Mouse (Mus musculus) mature B cell (primary cell): Measurements from ENCODE around the gene Tbxas1.

ENCODE experiments used
- in situ Hi-C: fragments of 300-500 bp; cut with MboI; formaldehyde crosslinking; loops from 2 replicates; pipeline ENCODE4 v1.14.3; 2019

The Tbxas1 gene

DNA sequence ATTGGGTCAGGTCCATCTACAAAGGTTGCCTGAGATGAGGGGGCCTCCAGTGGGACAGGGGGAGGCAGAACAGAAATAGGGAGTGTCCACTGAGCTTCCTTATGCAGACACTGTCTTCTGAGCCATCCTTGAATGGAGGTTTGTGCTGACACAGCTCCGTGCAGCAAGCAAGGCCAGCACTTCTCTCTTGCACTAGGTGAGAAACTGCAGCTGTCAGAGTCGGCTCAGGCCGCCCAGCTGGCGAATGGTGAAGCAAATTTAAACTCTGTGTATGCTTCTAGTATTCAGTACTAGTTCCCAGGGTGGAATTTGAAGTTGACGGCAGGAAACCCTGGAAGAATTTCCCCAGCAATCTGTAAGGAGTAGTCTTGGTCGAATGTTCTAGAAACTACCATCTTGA is 175.6 kb downstream of the Tbxas1 start:
- in situ Hi-C loops = no loop called here

DNA sequence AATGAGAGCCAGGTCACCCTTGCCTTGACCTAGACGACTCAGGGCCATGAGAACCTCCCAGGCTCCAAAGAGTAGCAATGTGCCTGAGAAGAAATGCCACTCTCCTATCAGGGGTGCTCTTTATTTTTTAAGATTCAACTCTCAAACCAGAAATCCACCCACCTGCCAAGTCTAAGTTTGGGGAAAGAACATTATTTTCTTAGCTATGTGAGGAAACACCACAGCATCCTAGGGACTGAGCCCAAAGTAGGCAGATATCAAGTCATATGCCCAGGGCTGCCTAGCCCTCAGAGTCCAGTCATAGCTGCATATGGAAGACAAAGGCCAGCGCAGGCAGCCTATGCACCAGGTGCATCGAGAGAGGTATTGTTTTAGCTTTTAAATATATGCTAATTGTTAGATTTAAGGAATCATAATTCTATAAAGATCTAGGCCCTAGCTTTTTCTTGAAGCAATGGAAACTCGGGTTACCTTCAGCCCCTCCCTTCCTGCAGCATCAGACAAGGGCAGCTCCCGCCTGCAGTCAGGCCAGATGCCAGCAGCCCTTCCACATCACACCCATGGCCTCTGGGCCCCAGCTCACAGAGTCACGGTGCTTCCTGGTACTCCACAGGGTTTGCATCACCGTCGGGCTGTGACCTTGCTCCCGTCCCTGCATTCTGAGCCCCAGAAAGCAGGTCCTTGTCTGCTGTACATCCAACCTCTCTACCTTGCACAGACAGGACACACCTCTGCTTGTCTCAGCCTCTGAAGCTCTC is 176.8 kb downstream of the Tbxas1 start:
- in situ Hi-C loops = no loop called here

- in situ Hi-C loops = no loop called here
Observed at GRCm38 (mm10) chr6:39052636-39053035, 177.4 kb downstream of the Tbxas1 start.

DNA sequence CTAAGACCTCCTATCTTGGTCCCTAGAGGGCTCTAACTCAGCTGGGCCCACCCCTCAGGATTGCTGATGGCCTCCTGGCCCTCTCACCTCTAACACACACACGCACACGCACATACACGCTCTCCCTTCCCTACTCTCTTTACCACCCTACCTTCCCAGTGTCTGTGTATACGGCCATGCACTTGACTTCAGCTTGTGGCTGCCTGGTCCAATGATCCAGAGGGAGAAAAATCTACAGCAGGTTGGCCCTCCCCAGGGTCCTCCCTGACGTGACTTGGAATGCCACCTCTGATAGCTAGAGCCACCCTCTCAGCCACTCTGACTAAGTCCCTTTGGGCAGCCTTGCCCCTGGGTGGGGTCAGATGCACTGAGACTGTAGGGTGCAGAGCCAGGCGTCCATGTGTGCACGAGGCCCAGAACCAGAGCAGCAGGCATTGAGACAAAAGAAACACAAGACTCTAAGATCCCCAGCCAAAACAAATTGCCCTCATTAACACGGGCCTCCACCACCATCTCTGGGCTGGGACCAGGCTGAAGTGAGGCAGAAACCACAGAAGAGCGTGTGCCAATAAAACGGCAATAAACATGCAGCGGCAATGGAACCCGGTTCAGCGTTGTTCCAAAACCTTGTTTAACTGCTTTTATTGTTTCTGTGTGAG is 179.1 kb downstream of the Tbxas1 start:
- in situ Hi-C loops = no loop called here

GRCm38 (mm10) chr6:39054878-39055508 is 179.8 kb downstream of the Tbxas1 start:
- in situ Hi-C loops = no loop called here

DNA sequence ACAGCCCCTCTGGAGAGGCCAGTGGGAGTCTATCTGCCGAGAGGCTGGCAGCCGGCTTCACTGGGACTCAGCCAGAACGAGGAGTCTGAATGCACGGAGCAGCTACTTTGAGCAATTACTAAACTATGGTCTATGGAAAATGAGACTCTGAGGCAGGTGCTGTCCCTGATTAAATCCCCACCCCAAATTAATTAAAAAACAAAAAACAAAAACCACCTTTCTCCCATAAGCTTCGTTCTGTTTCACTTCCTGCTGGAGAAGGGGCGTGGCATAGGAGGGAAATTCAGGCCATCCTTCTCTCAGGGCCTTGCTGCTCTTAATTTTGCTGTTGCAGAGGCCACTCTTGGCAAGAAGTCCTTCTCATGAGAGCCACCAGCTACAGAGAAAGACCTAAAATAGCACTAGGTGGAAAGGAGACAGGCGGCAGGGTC is 180.6 kb downstream of the Tbxas1 start:
- in situ Hi-C loops = no loop called here

GRCm38 (mm10) chr6:39057161-39057560 is 182.0 kb downstream of the Tbxas1 start:
- in situ Hi-C loops = no loop called here

DNA sequence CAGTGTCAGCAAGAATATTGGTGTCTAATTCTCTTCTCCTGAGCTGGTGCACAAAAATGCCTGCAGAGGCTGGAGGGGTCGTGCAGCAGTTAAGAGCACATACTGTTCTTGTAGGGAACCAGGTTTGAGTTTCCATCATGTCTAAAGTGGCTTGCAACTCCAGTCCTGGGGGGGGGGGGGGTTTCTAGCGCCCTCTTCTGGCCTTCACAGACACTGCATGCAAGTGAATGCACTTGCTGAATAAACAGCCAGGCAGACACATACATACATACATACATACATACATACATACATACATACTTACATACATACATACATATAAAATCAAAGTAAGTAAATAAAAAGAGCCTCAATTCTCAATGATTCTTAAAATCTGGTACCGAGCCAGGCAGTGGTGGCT is 183.2 kb downstream of the Tbxas1 start:
- in situ Hi-C loops = no loop called here

- in situ Hi-C loops = no loop called here
Observed at GRCm38 (mm10) chr6:39058936-39059335, 183.7 kb downstream of the Tbxas1 start.

GRCm38 (mm10) chr6:39059547-39060497 is 184.6 kb downstream of the Tbxas1 start:
- in situ Hi-C loops = no loop called here

GRCm38 (mm10) chr6:39061180-39061579 is 186.0 kb downstream of the Tbxas1 start:
- in situ Hi-C loops = no loop called here

- in situ Hi-C loops = no loop called here
Observed at GRCm38 (mm10) chr6:39063541-39063940, 188.3 kb downstream of the Tbxas1 start.

- in situ Hi-C loops = no loop called here
Observed at GRCm38 (mm10) chr6:39066935-39067578, 191.9 kb downstream of the Tbxas1 start.

GRCm38 (mm10) chr6:39072664-39073063 is 197.5 kb downstream of the Tbxas1 start:
- in situ Hi-C loops = no loop called here

DNA sequence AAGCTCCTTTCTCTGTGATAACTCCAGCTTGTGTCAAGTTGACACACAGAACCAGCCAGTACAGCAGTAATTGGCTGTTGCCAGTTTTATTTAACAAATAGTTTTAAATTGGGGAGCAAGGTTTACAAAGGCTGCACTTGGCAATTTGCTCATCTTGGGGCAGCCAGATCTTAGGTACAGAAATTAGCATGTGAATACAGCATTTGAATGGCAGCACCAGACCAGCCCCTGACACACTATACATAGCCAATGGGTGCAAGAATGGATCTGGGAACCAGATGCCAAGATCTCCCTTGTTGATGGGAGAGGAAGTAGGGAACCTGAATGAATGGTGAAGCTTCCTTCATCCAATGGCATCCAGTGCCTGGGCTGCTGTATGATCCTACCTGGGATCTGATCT is 199.0 kb downstream of the Tbxas1 start:
- in situ Hi-C loops = no loop called here

DNA sequence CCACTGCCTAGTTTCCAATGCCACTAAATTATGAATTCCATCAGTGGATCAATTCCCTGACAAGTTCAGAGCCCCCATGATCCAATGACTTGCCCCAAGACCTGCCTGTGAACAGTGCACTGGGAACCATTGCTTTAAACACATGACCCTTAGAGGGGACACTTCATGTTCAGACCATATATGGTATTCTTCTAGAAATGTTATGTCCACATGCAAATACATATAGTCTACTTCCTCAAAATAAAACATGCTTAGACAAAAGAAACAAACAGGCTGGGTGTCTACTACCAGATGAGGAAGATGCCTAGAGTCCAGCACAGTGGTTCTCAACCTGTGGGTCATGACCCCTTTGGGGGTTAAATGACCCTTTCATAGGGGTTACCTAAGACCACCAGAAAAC is 201.3 kb downstream of the Tbxas1 start:
- in situ Hi-C loops = no loop called here

GRCm38 (mm10) chr6:39104631-39105030 is 229.4 kb downstream of the Tbxas1 start:
- in situ Hi-C loops = no loop called here

DNA sequence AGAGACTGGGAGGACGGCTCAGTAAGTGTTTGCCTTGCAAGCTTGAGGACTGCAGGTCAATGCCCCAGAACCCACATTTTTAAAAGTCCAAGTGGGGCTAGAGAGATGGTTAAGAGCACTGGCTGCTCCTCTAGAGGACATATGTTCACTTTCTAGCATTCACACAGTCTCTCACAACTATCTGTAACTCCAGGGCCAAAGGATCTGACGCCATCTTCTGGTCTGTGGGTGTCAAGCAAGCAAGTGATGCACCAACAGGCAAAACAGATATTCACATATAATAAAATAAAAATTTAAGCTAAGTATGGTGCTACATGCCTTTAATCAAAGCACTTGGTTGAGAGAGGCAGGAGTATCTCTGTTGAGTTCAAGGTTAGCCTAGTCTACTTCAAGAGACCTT is 231.6 kb downstream of the Tbxas1 start:
- in situ Hi-C loops = no loop called here

DNA sequence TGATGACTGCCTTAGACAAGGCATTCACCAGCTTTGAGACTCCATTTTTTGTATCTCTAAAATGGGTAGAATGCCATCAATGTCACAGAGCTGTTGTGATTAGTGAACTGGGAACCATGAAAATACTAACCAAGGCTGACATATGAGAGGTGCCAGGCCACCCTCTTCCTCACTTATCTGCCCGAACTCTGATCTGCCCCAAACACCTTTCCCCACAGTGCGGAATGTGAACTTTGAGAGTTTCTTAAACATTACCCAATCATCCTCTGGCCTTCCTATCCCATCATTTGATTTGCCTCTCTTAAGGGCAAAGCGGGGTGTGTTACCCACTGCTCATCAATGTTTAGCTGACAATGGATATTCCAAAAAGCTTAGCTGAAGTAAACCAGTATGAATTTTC is 237.5 kb downstream of the Tbxas1 start:
- in situ Hi-C loops = no loop called here

- in situ Hi-C loops = no loop called here
Observed at GRCm38 (mm10) chr6:39113141-39113540, 237.9 kb downstream of the Tbxas1 start.

- in situ Hi-C loops = no loop called here
Observed at GRCm38 (mm10) chr6:39115438-39115837, 240.2 kb downstream of the Tbxas1 start.
